Mouse (Mus musculus): ENCODE results near the gene Lpin1. TPM values are rescaled to one million over a fixed set of nuclear protein-coding genes. Genes with fewer than 3 reads are reported as not detected.

Gene Lpin1
- polyA plus RNA-seq, 1 experiment from 2014 or later = 6.9 TPM

DNA sequence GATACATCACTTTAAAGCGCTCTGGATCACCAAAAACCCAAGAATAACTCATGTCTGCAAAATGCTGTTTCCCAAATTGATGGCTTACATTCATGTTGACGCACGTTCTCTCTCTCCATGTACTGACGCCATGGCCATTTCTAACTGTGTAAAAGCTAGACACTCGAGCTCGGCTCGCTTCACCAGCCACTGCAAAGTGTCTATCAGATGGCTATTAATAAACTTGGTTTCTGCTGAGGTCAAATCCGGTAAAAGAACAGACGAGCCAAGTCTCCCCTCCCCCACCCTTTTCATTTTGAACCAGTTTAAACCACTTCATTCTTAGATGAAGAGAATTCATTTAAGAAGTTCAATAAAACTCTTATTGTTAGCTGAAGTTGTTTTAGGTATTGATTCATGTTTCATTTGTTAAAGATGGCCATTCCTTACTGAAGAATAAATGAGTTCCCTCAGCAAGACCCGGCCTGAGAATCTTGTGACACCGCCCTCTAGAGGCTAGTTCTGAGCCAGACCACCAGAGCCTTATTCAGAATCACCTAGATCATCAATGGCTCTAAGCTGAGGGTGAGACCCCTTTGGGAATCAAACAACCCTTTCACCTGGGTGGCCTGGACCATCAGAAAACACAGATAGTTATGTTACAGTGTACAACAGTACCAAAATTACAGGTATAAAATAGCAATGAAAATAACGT is 28.5 kb upstream of the Lpin1 start:
- WGBS (ENCODE audit: insufficient replicate concordance) = 53% methylated on average over 12 of the region's 12 CpGs

DNA sequence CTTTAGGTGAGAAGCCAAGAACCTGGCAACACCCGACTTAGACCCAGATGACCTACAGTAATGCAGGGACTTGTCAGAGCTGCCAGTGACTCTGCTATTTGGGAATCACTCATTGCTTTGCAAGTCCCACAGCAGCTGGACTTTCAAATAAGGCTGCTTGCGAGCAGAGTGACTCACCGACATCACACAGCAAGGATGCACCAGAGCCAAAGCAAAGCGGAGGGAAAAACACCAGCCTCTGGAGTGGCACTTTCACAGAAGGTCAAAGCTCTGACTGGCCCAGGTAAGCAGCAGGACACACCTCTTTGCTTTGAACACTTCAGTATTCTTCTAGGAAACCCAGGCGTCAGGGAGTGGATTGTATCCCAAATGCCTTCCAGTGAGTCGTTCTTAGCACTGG is 25.1 kb upstream of the Lpin1 start:
- 50% methylated on average over 6 of the region's 6 CpGs for WGBS (ENCODE audit: insufficient replicate concordance)
- Histone ChIP-seq H3K4me3 (no peak overlapping the region), H3K4me2 (no peak overlapping the region), H3K36me3 (no peaks in the 10 kb centered on the region), H3K27ac (no peak overlapping the region), H3K9ac (no peak overlapping the region), H3K9me3 (replicated peaks) (no peaks in the 10 kb centered on the region), H3K27me3 (replicated peaks) (no peaks in the 10 kb centered on the region), H3K4me1 (no peaks in the 10 kb centered on the region)
- ATAC-seq = no peak

More for the DNA sequence above, 28.5 kb upstream of the Lpin1 start:
- H3K9me3 ChIP-seq (replicated peaks) = no peaks in the 10 kb centered on the region
- no peak overlapping the region for H3K4me3 ChIP-seq
- no peaks in the 10 kb centered on the region for H3K4me1 ChIP-seq
- H3K4me2 ChIP-seq = no peak overlapping the region
- no peaks in the 10 kb centered on the region for H3K36me3 ChIP-seq
- H3K9ac ChIP-seq = no peak overlapping the region
- ATAC-seq = no peak
- no peaks in the 10 kb centered on the region for H3K27me3 ChIP-seq (replicated peaks)
- no peak overlapping the region for H3K27ac ChIP-seq

DNA sequence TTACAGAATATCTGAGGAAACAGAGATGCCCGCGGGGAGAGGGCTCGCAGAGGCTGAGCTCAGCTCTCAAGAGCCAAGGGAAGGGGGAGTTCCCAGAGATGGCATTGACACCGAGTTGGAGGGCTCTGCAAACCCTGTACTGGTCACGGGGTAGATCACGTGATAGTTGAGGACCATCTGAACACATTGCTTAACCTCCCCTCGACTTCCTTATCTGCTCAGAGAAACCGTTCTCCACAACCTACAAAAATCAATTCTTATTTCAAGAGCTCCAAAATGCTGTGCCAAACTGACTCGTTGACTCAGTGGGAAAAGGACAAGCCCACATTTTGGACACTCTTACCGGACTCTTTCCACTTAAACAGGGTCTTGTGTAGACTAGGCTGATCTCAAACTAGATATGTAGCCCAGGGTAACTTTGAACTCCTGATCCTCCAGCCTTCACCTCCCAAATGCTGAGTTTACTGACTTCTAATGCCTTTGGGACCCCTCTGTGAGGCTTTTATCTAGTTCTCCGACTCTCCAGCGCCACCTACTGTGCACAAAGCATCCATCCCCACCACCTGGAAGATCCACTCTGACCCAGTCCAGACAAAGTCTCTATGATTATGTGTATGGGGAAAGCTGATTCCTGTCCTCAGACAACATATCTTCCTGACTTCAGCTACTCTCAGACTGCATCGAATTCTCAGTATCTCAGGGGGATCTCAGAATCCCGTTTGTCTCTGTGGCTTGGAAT is 23.5 kb upstream of the Lpin1 start:
- no peaks in the 10 kb centered on the region for H3K9me3 ChIP-seq (replicated peaks)
- no peak for ATAC-seq
- no peaks in the 10 kb centered on the region for H3K27me3 ChIP-seq (replicated peaks)
- no peak overlapping the region for H3K9ac ChIP-seq
- 43% methylated on average over 14 of the region's 14 CpGs for WGBS (ENCODE audit: insufficient replicate concordance)
- no peaks in the 10 kb centered on the region for H3K36me3 ChIP-seq
- H3K4me3 ChIP-seq = no peak overlapping the region
- no peak overlapping the region for H3K4me2 ChIP-seq
- no peak overlapping the region for H3K27ac ChIP-seq
- H3K4me1 ChIP-seq = no peaks in the 10 kb centered on the region

DNA sequence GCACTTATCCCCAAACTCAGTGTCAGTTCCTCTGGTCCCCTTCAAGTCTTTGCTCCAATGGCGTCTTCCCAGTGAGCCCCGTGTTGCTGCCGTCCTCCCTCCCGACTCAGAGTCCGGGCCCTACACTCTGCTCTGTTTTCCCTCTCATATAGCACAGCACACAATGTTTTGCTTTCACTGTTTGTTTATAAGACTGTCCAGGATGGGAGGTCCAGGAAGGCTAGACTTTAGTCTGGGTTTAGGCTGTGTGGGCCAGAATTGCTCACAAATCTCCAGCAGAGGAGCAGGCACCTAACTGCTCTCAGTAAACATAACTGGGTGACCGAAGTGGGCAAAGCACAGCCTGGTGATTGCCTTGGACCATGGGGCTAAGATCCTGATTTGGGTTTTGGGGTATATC is 22.5 kb upstream of the Lpin1 start:
- no peak overlapping the region for H3K9ac ChIP-seq
- no peak for ATAC-seq
- no peaks in the 10 kb centered on the region for H3K9me3 ChIP-seq (replicated peaks)
- H3K4me2 ChIP-seq = no peak overlapping the region
- no peaks in the 10 kb centered on the region for H3K27me3 ChIP-seq (replicated peaks)
- H3K36me3 ChIP-seq = no peaks in the 10 kb centered on the region
- no peaks in the 10 kb centered on the region for H3K4me1 ChIP-seq
- H3K4me3 ChIP-seq = no peak overlapping the region
- no peak overlapping the region for H3K27ac ChIP-seq
- 80% methylated on average over 6 of the region's 6 CpGs for WGBS (ENCODE audit: insufficient replicate concordance)

DNA sequence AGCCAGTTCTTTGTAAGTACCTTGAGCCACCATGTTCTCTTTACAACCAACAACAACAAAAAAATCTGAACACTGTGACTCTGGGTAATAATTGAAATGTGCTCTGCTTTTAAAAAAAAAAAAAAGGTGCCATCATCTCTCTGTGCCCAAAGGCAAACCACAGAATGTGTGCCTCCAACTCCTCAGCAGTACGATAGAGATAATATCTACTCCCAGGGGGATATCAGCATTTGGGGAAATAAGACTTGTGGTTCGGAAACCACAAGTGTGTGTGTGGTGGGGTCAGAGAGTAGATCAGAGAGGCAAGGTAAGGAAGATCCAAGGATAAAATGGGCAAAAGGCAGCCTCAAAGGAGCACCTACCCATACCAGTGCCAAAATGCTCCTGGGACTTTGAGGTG is 20.7 kb upstream of the Lpin1 start:
- H3K4me2 ChIP-seq = no peak overlapping the region
- no peaks in the 10 kb centered on the region for H3K4me1 ChIP-seq
- no peaks in the 10 kb centered on the region for H3K27me3 ChIP-seq (replicated peaks)
- H3K36me3 ChIP-seq = no peaks in the 10 kb centered on the region
- WGBS (ENCODE audit: insufficient replicate concordance) = 25% methylated on average over 2 of the region's 2 CpGs
- H3K9me3 ChIP-seq (replicated peaks) = no peaks in the 10 kb centered on the region
- H3K4me3 ChIP-seq = no peak overlapping the region
- H3K27ac ChIP-seq = no peak overlapping the region
- ATAC-seq = no peak
- H3K9ac ChIP-seq = no peak overlapping the region

DNA sequence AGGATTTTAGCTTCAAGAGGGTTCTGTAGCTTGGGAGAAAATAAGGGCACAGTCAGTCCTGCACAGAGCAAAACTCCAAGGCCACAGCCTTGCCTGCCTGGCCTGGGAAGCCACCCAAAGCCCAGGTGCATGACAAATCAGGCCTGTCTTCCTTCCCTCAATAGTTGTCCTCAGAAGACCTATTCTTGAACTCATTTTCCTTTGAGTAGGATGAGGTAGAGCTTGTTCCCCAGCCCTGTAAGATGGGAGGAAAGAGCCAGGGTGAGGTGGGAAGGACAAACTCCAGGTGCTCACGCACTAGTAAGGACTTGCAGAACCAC is 20.1 kb upstream of the Lpin1 start:
- no peak overlapping the region for H3K27ac ChIP-seq
- no peaks in the 10 kb centered on the region for H3K36me3 ChIP-seq
- no peak for ATAC-seq
- H3K9ac ChIP-seq = no peak overlapping the region
- no peak overlapping the region for H3K4me2 ChIP-seq
- no peak overlapping the region for H3K4me3 ChIP-seq
- H3K4me1 ChIP-seq = no peaks in the 10 kb centered on the region
- WGBS (ENCODE audit: insufficient replicate concordance) = 81% methylated on average over 1 of the region's 1 CpGs
- no peaks in the 10 kb centered on the region for H3K9me3 ChIP-seq (replicated peaks)
- H3K27me3 ChIP-seq (replicated peaks) = no peaks in the 10 kb centered on the region

DNA sequence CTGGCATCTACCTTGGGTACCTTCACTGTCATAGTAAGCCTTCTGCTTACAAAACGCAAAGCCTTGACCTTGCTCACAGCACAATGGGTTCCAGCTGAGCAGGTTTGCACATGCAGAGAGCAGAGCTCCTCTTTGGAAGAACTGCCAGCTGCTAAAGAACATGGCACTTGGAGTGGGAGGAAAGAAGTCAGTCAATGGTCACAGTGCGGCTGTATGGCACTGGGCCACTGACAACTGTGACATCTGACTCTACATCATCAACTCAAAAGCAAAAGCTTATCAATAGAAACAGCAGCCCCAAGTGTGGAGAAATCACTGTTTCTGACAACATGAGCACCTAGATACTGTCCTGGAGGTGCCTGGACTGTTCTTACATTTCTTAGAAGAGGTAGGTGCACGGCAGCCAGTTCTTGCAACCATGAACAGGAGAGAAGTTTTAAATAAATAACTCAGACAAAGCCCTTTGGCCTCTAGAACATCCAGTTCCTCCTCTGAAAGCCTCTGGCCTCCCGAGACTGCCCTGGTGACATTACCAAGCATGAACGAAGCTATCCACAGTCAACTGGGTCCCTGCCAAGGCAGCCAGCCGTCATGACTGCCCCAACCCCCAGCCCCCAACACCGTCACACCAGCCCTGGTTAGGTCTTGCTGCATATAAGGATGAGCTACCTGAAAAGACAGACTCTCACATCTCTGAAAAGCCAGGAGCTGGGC is 19.5 kb upstream of the Lpin1 start:
- H3K27ac ChIP-seq = no peak overlapping the region
- WGBS (ENCODE audit: insufficient replicate concordance) = 53% methylated on average over 7 of the region's 7 CpGs
- ATAC-seq = no peak

DNA sequence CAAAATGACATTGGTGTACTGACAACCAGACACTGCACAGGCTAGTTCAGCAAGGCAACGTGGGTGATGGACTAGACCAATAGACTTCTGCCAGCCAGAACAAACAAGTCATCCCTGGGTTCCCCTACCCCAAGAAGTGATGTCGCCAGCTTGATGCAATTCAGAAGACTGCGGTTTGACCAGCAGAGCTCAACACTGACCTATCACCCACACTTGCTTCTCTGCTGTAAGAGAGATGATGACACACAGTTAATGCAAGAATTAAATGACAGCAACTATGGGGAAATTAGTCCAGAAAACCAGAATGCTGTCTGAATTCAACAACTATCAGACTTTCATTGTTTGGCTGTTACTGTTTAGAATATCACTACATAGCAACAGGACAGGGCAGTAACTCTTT is 9.5 kb upstream of the Lpin1 start:
- Histone ChIP-seq H3K36me3 (no peaks in the 10 kb centered on the region), H3K9me3 (replicated peaks) (no peaks in the 10 kb centered on the region), H3K4me1 (0 out of 2 replicates have a peak, but pooled peaks cover 3% of the 10 kb centered on the region), H3K9ac (no peak overlapping the region), H3K4me2 (no peak overlapping the region), H3K4me3 (no peak overlapping the region), H3K27ac (no peak overlapping the region), H3K27me3 (replicated peaks) (no peaks in the 10 kb centered on the region)
- WGBS (ENCODE audit: insufficient replicate concordance) = 59% methylated on average over 3 of the region's 3 CpGs
- ATAC-seq = no peak

More for the DNA sequence above, 19.5 kb upstream of the Lpin1 start:
- Histone ChIP-seq H3K27me3 (replicated peaks) (no peaks in the 10 kb centered on the region), H3K4me1 (no peaks in the 10 kb centered on the region), H3K4me3 (no peak overlapping the region), H3K36me3 (no peaks in the 10 kb centered on the region), H3K9me3 (replicated peaks) (no peaks in the 10 kb centered on the region), H3K9ac (no peak overlapping the region), H3K4me2 (no peak overlapping the region)

DNA sequence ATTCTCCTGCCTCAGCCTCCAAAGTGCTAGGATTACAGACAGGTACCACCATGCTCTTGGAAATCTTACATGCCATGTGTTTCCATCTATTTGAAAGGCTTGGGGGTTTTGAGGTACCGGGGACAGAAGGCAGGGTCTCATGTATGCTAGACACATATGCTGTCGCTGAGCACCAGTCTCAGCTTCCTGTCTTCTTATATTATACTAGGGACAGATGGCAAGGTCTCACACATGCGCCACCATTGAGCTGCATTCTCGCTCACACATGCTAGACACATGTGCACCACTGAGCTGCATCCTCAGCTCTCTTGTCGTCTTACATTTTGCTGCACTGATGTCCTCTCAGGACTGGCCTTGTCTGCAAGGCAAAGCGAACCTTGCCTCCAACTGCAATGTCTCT is 8.7 kb upstream of the Lpin1 start:
- H3K27ac ChIP-seq = no peak overlapping the region
- no peak for ATAC-seq

DNA sequence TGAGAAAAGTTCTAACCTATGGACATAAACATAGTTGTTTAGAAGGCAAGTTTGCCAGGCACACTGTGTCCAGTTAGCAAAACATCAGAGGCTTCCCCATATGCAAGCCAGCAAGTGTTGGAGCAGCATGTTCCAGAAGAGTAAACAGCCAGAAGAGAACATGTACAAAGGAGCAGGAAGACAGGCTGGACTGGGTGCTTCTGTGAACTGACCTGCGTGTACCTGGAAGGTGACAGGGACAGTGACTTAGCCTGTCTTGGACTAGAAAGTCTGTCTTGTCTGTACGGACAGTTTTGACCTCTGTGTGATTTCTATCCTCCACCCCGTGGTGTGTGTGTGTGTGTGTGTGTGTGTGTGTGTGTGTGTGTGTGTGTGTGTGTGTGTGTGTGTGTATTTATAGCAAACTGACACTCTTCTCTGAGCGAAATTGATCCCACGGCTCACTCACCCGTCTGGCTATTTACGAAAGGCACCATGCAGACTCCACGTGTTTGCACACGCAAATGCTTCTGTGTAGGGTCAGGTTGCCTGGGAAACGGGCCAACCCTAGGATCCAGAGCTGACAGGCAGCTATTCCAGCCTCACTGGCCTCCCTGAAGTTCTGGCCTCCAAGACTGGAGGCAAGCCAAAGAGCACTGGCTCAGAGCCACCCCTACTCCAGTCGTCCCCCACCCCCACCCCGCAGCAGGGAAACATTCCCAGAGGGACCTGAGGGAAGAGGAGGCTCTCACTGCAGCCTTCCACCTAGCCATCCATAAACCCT is 7.9 kb upstream of the Lpin1 start:
- Histone ChIP-seq H3K4me2 (peak overlapping the region; percentile 1; the same call in 1 of the 2 replicates), H3K4me1 (0 out of 2 replicates have a peak, but pooled peaks cover 3% of the 10 kb centered on the region), H3K27me3 (replicated peaks) (no peaks in the 10 kb centered on the region), H3K27ac (no peak overlapping the region), H3K9me3 (replicated peaks) (no peaks in the 10 kb centered on the region), H3K9ac (no peak overlapping the region), H3K4me3 (no peak overlapping the region), H3K36me3 (no peaks in the 10 kb centered on the region)
- ATAC-seq = peak; percentile 71
- 50% methylated on average over 12 of the region's 12 CpGs for WGBS (ENCODE audit: insufficient replicate concordance)

More for the DNA sequence above, 8.7 kb upstream of the Lpin1 start:
- Histone ChIP-seq H3K4me3 (no peak overlapping the region), H3K36me3 (no peaks in the 10 kb centered on the region), H3K4me2 (no peak overlapping the region), H3K4me1 (0 out of 2 replicates have a peak, but pooled peaks cover 3% of the 10 kb centered on the region), H3K9me3 (replicated peaks) (no peaks in the 10 kb centered on the region), H3K9ac (no peak overlapping the region), H3K27me3 (replicated peaks) (no peaks in the 10 kb centered on the region)
- 63% methylated on average over 6 of the region's 6 CpGs for WGBS (ENCODE audit: insufficient replicate concordance)

DNA sequence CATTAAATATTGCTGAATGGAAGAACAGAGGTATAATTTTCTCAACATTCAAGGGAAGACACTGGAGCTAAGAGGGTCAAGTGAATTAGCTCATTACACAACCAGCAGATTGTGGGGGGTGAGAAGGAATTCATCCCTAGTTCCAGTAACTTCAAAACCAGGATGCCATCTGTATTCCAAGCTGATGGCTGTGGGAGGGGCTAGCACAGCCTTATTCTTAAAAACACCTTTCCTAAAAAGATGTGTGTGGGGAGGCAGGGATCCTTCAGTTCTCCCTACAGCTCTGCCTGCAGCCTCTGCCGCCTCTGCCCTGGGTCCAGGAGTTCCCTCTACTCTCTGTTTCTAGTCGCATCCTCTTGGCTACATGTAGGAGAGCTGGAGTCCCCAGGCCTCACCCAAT is 5.0 kb upstream of the Lpin1 start:
- no peak overlapping the region for H3K4me3 ChIP-seq
- H3K36me3 ChIP-seq = no peaks in the 10 kb centered on the region
- 56% methylated on average over 2 of the region's 2 CpGs for WGBS (ENCODE audit: insufficient replicate concordance)
- H3K4me1 ChIP-seq = 0 out of 2 replicates have a peak, but pooled peaks cover 3% of the 10 kb centered on the region
- no peaks in the 10 kb centered on the region for H3K27me3 ChIP-seq (replicated peaks)
- H3K27ac ChIP-seq = no peak overlapping the region
- ATAC-seq = no peak
- no peak overlapping the region for H3K9ac ChIP-seq
- no peak overlapping the region for H3K4me2 ChIP-seq
- H3K9me3 ChIP-seq (replicated peaks) = no peaks in the 10 kb centered on the region
